Mouse (Mus musculus): ENCODE measurements around the gene Exoc4. TPM values are rescaled to one million over a fixed set of nuclear protein-coding genes. Genes with fewer than 3 reads are reported as not detected.

Exoc4 gene
- total RNA-seq, 2 experiments from 2014 or later, result 37.6 to 38.2 TPM

Other genes starting within 250 kb of the Exoc4 start
- gene Chchd3, start 188.8 kb upstream of the Exoc4 start, total RNA-seq (2021), result 100 to 1,000 TPM; 366 to 394 TPM